Mouse (Mus musculus) C2C12 (cell line): ENCODE data around the gene Meaf6. TPM values are rescaled to one million over a fixed set of nuclear protein-coding genes. Genes with fewer than 3 reads are reported as not detected.
A peak's percentile ranks its signal among the peaks of the same experiment; 100 is the strongest.

Experiments used
- H3K27me3 ChIP-seq: one replicate; pipeline ENCODE4 v1.6.1; 2011; ENCODE audit not compliant: control insufficient read depth, insufficient read depth, insufficient read length
- H3K36me3 ChIP-seq: one replicate; pipeline ENCODE4 v1.6.1; 2011; ENCODE audit not compliant: control insufficient read depth, insufficient read depth
- H3K4me3 ChIP-seq: one replicate; pipeline ENCODE4 v1.5.1; 2011; ENCODE audit warnings: mild to moderate bottlenecking, control low read depth; ENCODE audit not compliant: poor library complexity, insufficient read depth, severe bottlenecking
- H3K79me2 ChIP-seq: one replicate; pipeline ENCODE4 v1.6.1; 2011; ENCODE audit not compliant: control insufficient read depth, insufficient read depth
- H3K79me3 ChIP-seq: one replicate; pipeline ENCODE4 v1.6.1; 2011; ENCODE audit warnings: low read depth, control low read depth
- H3ac ChIP-seq: one replicate; pipeline ENCODE3; 2011; ENCODE audit warnings: low read depth; ENCODE audit not compliant: control insufficient read depth, insufficient read length
- CEBPB ChIP-seq: IDR thresholded peaks from one replicate; pipeline ENCODE4 v1.6.1; 2011; ENCODE audit warnings: low read depth, mild to moderate bottlenecking, control low read depth, moderate library complexity
- CTCF ChIP-seq: IDR thresholded peaks from one replicate; pipeline ENCODE4 v1.5.1; 2011; ENCODE audit not compliant: control insufficient read depth, insufficient read depth, insufficient read length
- FOSL1 ChIP-seq: IDR thresholded peaks from one replicate; pipeline ENCODE4 v1.8.0; 2011; ENCODE audit warnings: mild to moderate bottlenecking, low read length; ENCODE audit not compliant: poor library complexity, insufficient read depth, severe bottlenecking
- MAX ChIP-seq: IDR thresholded peaks from one replicate; pipeline ENCODE4 v1.6.1; 2011; ENCODE audit warnings: mild to moderate bottlenecking, control low read depth
- MYOD1 ChIP-seq: IDR thresholded peaks from one replicate; pipeline ENCODE4 v1.6.1; 2011; ENCODE audit warnings: low read depth; ENCODE audit not compliant: control insufficient read depth, insufficient read length
- MYOG ChIP-seq: IDR thresholded peaks from one replicate; pipeline ENCODE4 v1.6.1; 2011; ENCODE audit not compliant: control insufficient read depth, insufficient read length; ENCODE audit errors: extremely low read depth
- USF1 ChIP-seq: IDR thresholded peaks from one replicate; pipeline ENCODE4 v1.6.1; 2011; ENCODE audit warnings: low read depth, mild to moderate bottlenecking, control low read depth, moderate library complexity
- polyA plus RNA-seq: library from polyadenylated mRNA; unstranded; fragments of >200 nt; fragmentation: generic; extraction: Trizol; gene quantifications from one replicate; pipeline ENCODE4 v1.2.1, GENCODE M21; 2012; ENCODE audit warnings: missing spikeins

Meaf6 gene
- polyA plus RNA-seq, 1 experiment = 31.3 TPM

DNA sequence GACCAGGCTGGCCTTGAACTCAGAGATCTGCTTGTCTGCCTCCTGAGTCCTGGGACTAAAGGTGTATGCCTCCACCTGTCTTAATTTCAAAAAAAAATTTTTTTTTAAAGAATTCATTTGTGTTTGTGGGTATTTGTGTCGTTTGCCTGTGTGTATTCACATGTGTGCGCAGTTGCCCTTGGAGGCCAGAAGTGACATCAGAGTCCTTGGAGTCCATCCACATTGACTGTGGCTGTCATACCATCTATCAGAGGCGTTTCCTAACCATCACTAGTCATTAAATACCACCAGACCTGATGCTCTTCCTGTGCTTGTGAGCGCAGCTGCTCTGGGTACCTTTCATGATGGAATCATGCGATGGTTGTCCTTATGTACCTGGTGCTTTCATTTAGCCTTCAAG lies 70.7 kb downstream of the Meaf6 start:
- no peak overlapping the region for H3K4me3 ChIP-seq
- H3ac ChIP-seq = no peak overlapping the region
- TF ChIP-seq USF1 = no peak
- no peak for TF ChIP-seq MAX

DNA sequence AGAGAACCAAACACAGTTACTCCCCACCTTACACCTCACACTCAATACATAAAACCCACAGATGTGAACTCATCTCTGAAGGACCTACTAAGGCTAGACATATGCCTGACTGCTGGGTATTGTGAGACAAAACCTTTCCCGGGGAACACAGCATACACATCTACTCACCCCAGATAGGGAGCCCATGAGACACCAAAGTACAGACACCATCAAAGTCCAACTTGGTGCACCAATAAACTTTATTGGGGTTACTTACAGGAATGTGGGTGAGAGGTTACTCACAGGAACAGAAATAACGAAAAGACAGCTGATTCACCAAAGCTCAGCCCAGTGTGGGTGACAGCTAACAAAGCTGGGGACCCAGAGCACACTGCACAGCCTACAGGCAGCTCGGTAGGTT lies 72.4 kb downstream of the Meaf6 start:
- H3K79me3 ChIP-seq = no peaks in the 10 kb centered on the region
- H3K79me2 ChIP-seq = no peaks in the 10 kb centered on the region
- TF ChIP-seq FOSL1 (no peak), MAX (no peak), MYOG (no peak), CEBPB (no peak), USF1 (no peak), MYOD1 (no peak), CTCF (no peak)
- H3K36me3 ChIP-seq = no peaks in the 10 kb centered on the region
- H3K4me3 ChIP-seq = no peak overlapping the region
- no peaks in the 10 kb centered on the region for H3K27me3 ChIP-seq
- H3ac ChIP-seq = no peak overlapping the region

More for the DNA sequence above, 70.7 kb downstream of the Meaf6 start:
- no peaks in the 10 kb centered on the region for H3K79me3 ChIP-seq
- no peaks in the 10 kb centered on the region for H3K79me2 ChIP-seq
- no peaks in the 10 kb centered on the region for H3K27me3 ChIP-seq
- H3K36me3 ChIP-seq = no peaks in the 10 kb centered on the region

DNA sequence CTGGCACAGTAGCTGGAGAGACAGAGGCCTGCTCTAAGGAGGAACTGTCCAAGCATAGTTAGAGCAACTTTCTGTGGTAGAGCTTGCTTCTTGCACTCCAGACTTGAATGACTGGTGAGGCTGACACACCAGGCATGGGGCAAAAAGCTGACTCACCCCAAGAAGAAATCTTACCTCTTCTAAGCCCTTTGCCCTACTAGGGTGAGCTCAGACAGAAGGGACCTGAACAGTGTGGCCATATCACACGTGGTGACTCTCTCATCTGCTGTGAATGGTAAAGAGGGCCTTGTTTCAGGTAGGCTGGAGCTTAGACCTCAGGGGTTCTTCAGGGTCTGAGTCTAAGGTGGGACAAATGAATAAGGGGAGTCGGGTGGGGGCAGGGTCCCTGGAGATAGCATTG lies 73.1 kb downstream of the Meaf6 start:
- TF ChIP-seq FOSL1 (no peak), USF1 (no peak)
- Histone ChIP-seq H3K4me3 (no peak overlapping the region), H3K36me3 (no peaks in the 10 kb centered on the region), H3K79me3 (no peaks in the 10 kb centered on the region), H3K79me2 (no peaks in the 10 kb centered on the region), H3ac (no peak overlapping the region), H3K27me3 (no peaks in the 10 kb centered on the region)

DNA sequence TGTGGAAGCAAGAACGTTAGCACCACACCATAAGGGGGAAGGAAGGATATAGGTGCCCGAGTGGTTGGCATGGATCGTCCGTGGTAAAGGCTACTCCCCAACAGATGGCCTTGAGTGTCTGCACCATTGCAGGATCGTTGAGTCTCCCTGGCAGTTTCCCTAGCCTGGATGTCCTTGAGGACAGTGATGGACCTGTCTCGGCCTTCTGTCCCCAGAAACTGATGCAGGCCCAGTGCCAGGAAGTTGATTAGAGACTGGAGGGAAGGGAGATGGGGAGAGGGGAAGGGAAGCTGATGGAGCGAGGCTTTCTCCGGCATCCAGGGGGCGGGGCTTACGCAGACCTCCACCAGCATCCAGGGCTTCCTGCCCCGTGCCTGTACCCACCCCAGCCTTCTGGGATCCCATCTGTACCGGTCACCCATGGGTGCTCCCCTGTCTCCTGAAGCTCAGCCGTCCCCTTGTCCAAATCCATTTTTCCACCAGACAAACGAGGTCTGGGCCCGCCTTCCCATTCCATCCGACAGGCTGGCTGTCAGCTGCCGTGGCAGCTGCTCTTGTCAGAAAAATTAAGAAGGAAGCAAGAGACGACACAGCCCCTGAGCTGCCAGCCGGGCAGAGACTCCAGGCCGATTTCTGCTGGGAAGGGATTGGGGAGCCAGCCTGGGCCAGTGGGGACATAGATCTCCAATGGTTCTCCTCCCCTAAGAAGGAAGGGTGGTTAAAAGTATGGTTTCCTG lies 73.8 kb downstream of the Meaf6 start:
- no peak for TF ChIP-seq MAX
- H3K36me3 ChIP-seq = no peaks in the 10 kb centered on the region
- H3K79me2 ChIP-seq = no peaks in the 10 kb centered on the region
- H3K27me3 ChIP-seq = no peaks in the 10 kb centered on the region
- H3K4me3 ChIP-seq = no peak overlapping the region
- H3K79me3 ChIP-seq = no peaks in the 10 kb centered on the region
- no peak overlapping the region for H3ac ChIP-seq

DNA sequence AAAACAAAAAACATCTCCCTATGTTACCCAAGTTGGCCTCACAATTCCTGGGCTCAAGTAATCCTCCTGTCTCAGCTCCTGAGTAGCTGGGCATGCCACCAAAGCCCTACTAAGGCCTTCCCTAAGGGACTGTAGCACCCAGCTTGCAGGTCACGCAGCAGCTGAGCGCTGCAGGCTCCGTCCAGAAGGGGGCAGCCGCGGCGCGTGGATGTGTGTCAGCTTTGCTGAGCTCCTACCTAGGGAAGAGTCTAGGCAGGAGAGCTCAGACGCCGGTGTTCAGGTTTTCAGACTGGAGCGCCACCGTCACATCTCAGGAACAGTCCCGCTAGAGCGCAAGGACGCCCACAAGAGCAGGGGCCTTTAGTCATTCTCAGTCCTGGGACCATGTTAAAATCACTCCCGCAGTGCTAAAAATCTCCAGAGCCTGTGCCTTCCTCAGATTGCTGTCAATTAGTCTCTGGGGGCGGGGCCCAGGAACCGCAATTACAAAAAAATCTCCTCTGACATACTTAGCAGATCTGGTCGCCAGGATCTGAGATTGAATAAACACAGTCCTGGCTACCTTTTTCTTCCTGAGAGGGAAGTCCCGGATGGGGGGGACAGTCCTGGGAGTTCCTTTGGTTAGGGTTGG lies 75.5 kb downstream of the Meaf6 start:
- Histone ChIP-seq H3K36me3 (no peaks in the 10 kb centered on the region), H3K79me2 (no peaks in the 10 kb centered on the region), H3K4me3 (no peak overlapping the region), H3K27me3 (no peaks in the 10 kb centered on the region), H3K79me3 (no peaks in the 10 kb centered on the region), H3ac (no peak overlapping the region)
- TF ChIP-seq MAX = peak; percentile 23
- TF ChIP-seq CTCF = peak; percentile 99
- no peak for TF ChIP-seq MYOD1

DNA sequence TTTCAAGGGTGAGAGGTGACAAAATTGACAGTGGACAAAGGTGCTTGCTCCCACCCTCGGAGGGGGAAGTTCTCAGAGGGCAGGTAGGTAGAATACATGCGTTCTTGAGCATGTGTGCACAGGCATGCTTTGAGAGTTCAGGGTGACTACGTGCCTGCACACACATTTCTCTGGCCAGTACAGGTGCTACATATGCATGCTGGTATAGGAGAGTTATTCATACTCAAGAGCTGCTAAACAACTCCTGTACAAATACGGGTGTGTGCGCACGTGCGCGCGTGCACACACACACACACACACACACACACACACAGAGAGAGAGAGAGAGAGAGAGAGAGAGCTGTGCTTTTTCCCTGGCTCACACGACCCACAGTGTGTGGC lies 76.0 kb downstream of the Meaf6 start:
- Histone ChIP-seq H3K79me3 (no peaks in the 10 kb centered on the region), H3K79me2 (no peaks in the 10 kb centered on the region), H3ac (no peak overlapping the region), H3K36me3 (no peaks in the 10 kb centered on the region), H3K27me3 (no peaks in the 10 kb centered on the region), H3K4me3 (no peak overlapping the region)
- no peak for TF ChIP-seq MYOD1
- no peak for TF ChIP-seq MAX
- TF ChIP-seq USF1 = no peak
- TF ChIP-seq CTCF = no peak

DNA sequence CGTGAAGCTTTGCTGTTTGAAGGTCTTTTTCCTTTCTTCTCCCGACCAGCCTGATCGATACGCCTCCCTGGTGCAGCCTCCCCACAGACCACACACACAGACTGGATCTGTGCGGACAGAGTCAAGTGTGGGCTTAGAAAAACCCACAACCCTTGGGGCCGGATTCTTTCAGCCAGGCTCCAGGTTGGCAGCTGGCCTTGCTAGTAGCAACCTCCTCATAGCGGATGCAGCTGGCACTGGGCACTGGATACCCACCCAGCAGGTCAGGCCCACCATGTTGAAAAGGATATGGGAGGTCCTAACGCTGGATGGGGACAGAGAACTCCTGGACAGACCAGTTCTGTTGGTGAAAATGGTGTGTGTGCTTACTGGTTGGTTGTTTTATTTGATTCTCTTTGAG lies 76.5 kb downstream of the Meaf6 start:
- H3K4me3 ChIP-seq = no peak overlapping the region
- no peaks in the 10 kb centered on the region for H3K27me3 ChIP-seq
- H3K79me2 ChIP-seq = no peaks in the 10 kb centered on the region
- no peaks in the 10 kb centered on the region for H3K36me3 ChIP-seq
- H3K79me3 ChIP-seq = no peaks in the 10 kb centered on the region
- TF ChIP-seq FOSL1 (no peak), USF1 (no peak), MYOG (no peak), CEBPB (no peak), MAX (no peak), MYOD1 (no peak), CTCF (no peak)
- H3ac ChIP-seq = no peak overlapping the region
